Mouse (Mus musculus) stomach, postnatal 0 days (tissue): ENCODE measurements around the gene Cela3b. TPM values are rescaled to one million over a fixed set of nuclear protein-coding genes. Genes with fewer than 3 reads are reported as not detected.

Source experiments
- ATAC-seq: fragments of 200-750 bp; cut with Nextera tagmentation; 2 replicates; pipeline ENCODE4 v1.8.0; 2017; ENCODE audit not compliant: low FRiP score, low TSS enrichment
- DNase-seq: peaks from one replicate; pipeline ENCODE4 v3.0.0-alpha.2; 2016; ENCODE audit warnings: low spot score
- H3K27ac ChIP-seq: fragments of 300-500 bp; sonication (generic); replicated peaks from 2 replicates; pipeline ENCODE4 v1.5.1; 2014; ENCODE audit warnings: mild to moderate bottlenecking, control low read depth
- H3K27me3 ChIP-seq: fragments of 300-500 bp; sonication (generic); 2 replicates; pipeline ENCODE4 v1.6.1; 2014; ENCODE audit warnings: low read length; ENCODE audit not compliant: control insufficient read depth, insufficient read depth
- H3K36me3 ChIP-seq: fragments of 300-500 bp; sonication (generic); 2 replicates; pipeline ENCODE4 v1.6.1; 2014; ENCODE audit warnings: low read length, mixed read lengths; ENCODE audit not compliant: control insufficient read depth, insufficient read depth
- H3K4me1 ChIP-seq: fragments of 300-500 bp; sonication (generic); replicated peaks from 2 replicates; pipeline ENCODE4 v1.6.1; 2014; ENCODE audit warnings: antibody characterized with exemption; ENCODE audit not compliant: control insufficient read depth, insufficient read depth
- H3K4me2 ChIP-seq: fragments of 300-500 bp; sonication (generic); replicated peaks from 2 replicates; pipeline ENCODE4 v1.6.1; 2014; ENCODE audit warnings: low read depth, mild to moderate bottlenecking, control low read depth, moderate library complexity
- H3K4me3 ChIP-seq: fragments of 300-500 bp; sonication (generic); 2 replicates; pipeline ENCODE4 v1.5.1; 2014; ENCODE audit warnings: low read depth, low read length, control low read depth
- H3K9ac ChIP-seq: fragments of 300-500 bp; sonication (generic); 2 replicates; pipeline ENCODE4 v1.6.1; 2014; ENCODE audit warnings: mild to moderate bottlenecking, low read length, control low read depth, mixed read lengths
- H3K9me3 ChIP-seq: fragments of 300-500 bp; sonication (generic); 2 replicates; pipeline ENCODE4 v1.6.1; 2016; ENCODE audit warnings: low read length; ENCODE audit not compliant: control insufficient read depth
- CTCF ChIP-seq: IDR thresholded peaks from 2 replicates; pipeline ENCODE4 v1.5.1; 2016; ENCODE audit warnings: antibody characterized with exemption, low read depth, mild to moderate bottlenecking, moderate library complexity
- EP300 ChIP-seq: optimal IDR thresholded peaks from 2 replicates; pipeline ENCODE3; 2016; ENCODE audit warnings: antibody characterized with exemption
- WGBS: fragments of 180-500 bp; shearing (Covaris S2); extraction: QIAGEN DNeasy Blood & Tissue Kit; methylation state at CpG from one replicate; pipeline ENCODE4 v1.1.7; 2014; 5-methylcytosine and 5-hydroxymethylcytosine counted together
- polyA plus RNA-seq: library from polyadenylated mRNA; unstranded; fragments of >200 nt; fragmentation: Nextera tagmentation; extraction: Ambion mirVana; gene quantifications from 2 replicates; pipeline ENCODE4 v1.2.1, GENCODE M21; 2015

The Cela3b gene
- polyA plus RNA-seq, 1 experiment from 2014 or later = 4.8 TPM

- H3K4me1 ChIP-seq = no peaks in the 10 kb centered on the region; the same call in 1 of the 2 replicates
- TF ChIP-seq EP300 (no peak), CTCF (no peak)
- no peaks in the 10 kb centered on the region for H3K27me3 ChIP-seq
- H3K4me2 ChIP-seq = peak overlapping the region; percentile 79
- 42% methylated on average over 6 of the region's 6 CpGs for WGBS
- no peaks in the 10 kb centered on the region for H3K36me3 ChIP-seq
- no peaks in the 10 kb centered on the region for H3K9me3 ChIP-seq
- DNase-seq = peak; percentile 36
- ATAC-seq = peak; percentile 43
- peak overlapping the region; percentile 75 for H3K4me3 ChIP-seq
- H3K27ac ChIP-seq = peak overlapping the region; percentile 92
- peak overlapping the region; percentile 82 for H3K9ac ChIP-seq
These were observed 41.4 kb downstream of the Cela3b start for GRCm38 (mm10) chr4:137388983-137389382.

DNA sequence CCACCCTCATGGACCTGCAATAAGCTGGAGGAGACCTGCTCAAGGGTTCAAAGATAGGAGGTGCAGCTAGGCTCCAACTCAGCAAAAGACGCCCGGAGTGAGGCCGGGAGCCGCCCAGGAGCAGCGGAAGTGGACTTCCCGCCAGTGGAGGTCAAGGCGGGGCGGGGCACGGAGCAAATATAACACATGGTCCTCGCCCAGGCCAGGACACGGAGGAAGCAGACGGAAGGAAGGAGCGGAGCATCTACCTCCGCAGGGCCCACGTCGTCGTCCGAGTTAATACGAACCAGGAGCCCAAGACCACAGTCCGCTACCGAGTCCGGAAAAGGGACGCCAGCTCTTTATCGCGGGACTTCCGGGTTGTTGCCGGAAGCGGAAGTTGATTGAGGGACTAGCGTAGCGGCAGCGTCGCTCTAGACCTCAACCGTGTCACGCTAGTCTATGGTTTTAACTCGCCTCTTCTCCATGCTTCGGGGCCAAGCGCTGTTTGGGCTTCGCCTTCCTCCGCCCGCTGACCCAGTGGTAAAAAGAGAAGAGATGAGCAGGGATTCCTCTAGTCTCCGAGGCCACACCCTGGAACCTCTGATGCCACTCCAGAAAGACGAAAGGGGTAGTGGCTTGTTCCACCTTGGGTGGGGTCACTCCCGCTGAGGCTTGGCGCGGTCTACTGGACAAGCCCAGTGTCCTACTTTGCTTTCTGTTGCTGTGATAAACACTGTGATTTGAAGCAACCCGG, 42.1 kb downstream of the Cela3b start:
- Histone ChIP-seq H3K27ac (peak overlapping the region; percentile 92), H3K9ac (peak overlapping the region; percentile 82), H3K4me3 (peak overlapping the region; percentile 75), H3K36me3 (no peaks in the 10 kb centered on the region), H3K4me2 (peak overlapping the region; percentile 79), H3K27me3 (no peaks in the 10 kb centered on the region), H3K4me1 (no peaks in the 10 kb centered on the region; the same call in 1 of the 2 replicates), H3K9me3 (no peaks in the 10 kb centered on the region)
- ATAC-seq = peak; percentile 90
- TF ChIP-seq EP300 (peak; percentile 83), CTCF (no peak; the same call in 1 of the 2 replicates)
- DNase-seq = peak; percentile 89
- WGBS = under 1% methylated on average over 46 of the region's 46 CpGs

- DNase-seq (peak; percentile 21), ATAC-seq (no peak)
- WGBS = 0% methylated on average over 20 of the region's 20 CpGs
- Histone ChIP-seq H3K9me3 (no peaks in the 10 kb centered on the region), H3K4me3 (peak overlapping the region; percentile 75), H3K27me3 (no peaks in the 10 kb centered on the region), H3K9ac (peak overlapping the region; percentile 82), H3K4me2 (peak overlapping the region; percentile 79), H3K4me1 (no peaks in the 10 kb centered on the region; the same call in 1 of the 2 replicates), H3K27ac (peak overlapping the region; percentile 92), H3K36me3 (no peaks in the 10 kb centered on the region)
- no peak for TF ChIP-seq CTCF
- no peak for TF ChIP-seq EP300
These were observed 42.8 kb downstream of the Cela3b start for GRCm38 (mm10) chr4:137387482-137388058.

- Histone ChIP-seq H3K9me3 (no peaks in the 10 kb centered on the region), H3K36me3 (no peaks in the 10 kb centered on the region), H3K27me3 (no peaks in the 10 kb centered on the region), H3K4me1 (no peaks in the 10 kb centered on the region), H3K4me2 (no peak overlapping the region), H3K27ac (peak overlapping the region; percentile 53; the same call in 1 of the 2 replicates), H3K4me3 (no peak overlapping the region), H3K9ac (no peak overlapping the region)
- ATAC-seq = peak; percentile 71; the same call in 1 of the 2 replicates
- 35% methylated on average over 15 of the region's 16 CpGs for WGBS
- TF ChIP-seq EP300 = no peak
- TF ChIP-seq CTCF = no peak
- DNase-seq = no peak
These were observed 49.4 kb downstream of the Cela3b start for GRCm38 (mm10) chr4:137380702-137381605.

GRCm38 (mm10) chr4:137379713-137380255, 50.6 kb downstream of the Cela3b start:
- no peak for DNase-seq
- no peak for ATAC-seq
- Histone ChIP-seq H3K4me3 (no peak overlapping the region), H3K4me2 (no peak overlapping the region), H3K27me3 (no peaks in the 10 kb centered on the region), H3K4me1 (no peaks in the 10 kb centered on the region), H3K9me3 (no peaks in the 10 kb centered on the region), H3K36me3 (no peaks in the 10 kb centered on the region), H3K9ac (no peak overlapping the region), H3K27ac (no peak overlapping the region)
- no peak for TF ChIP-seq CTCF
- WGBS = 81% methylated on average over 10 of the region's 10 CpGs
